ENCODE assay signal across 9 mouse cellular contexts in genomic region chr9:114815315-114815714, GRCm38 (mm10). TPM values are rescaled to one million over a fixed set of nuclear protein-coding genes. Genes with fewer than 3 reads are reported as not detected.
A peak's percentile ranks its signal among the peaks of the same experiment; 100 is the strongest.
DNase-seq lines count a peak whose midpoint lies in the region; ATAC-seq and TF ChIP-seq lines count a peak whose summit lies in the region.
"Had no signal": no experiment of that assay in that cellular context is flagged by ENCODE, and none has a peak within 500 bp of the region (broad histone marks: within the 10 kb centered on the region; RNA-seq: fewer than 3 reads in every experiment).

No protein-coding gene starts in this region.

- H3K9me3 ChIP-seq in intestine, postnatal 0 days (ENCODE audit: control insufficient read depth) = no peaks in the 10 kb centered on the region
- H3K9me3 ChIP-seq in hindbrain, embryonic 10.5 days = peaks cover 4% of the 10 kb centered on the region; the same call in 1 of the 2 replicates
- H3K9me3 ChIP-seq: hindbrain, embryonic 15.5 days had no signal

- H3K4me2 ChIP-seq in intestine, postnatal 0 days (replicated peaks; ENCODE audit: low read depth) = no peak overlapping the region; the same call in 1 of the 2 replicates
- H3K4me2 ChIP-seq: hindbrain, embryonic 15.5 days had no signal

- peak in 1 of 2 experiments; percentile 23 for DNase-seq in layer of hippocampus, adult 2 months (ENCODE audit: low spot score in 2 of 2)
- no peak for DNase-seq in layer of hippocampus, postnatal 14 days (ENCODE audit: low spot score in 2 of 2)
- peak; percentile 33 for DNase-seq in MEL-GATA-1-ER (ENCODE audit: extremely low read depth, low read depth)
- DNase-seq in cerebellum, adult 2 months = peak; percentile 20 to 34
- DNase-seq in right cerebral cortex, postnatal 25 days = no peak
- no peak for DNase-seq in hindbrain, embryonic 10.5 days (ENCODE audit: low spot score)

- TF ChIP-seq CTCF in layer of hippocampus, adult 2 months (conservative IDR thresholded peaks at IDR 0.05) = peak; percentile 87
- TF ChIP-seq CTCF in cerebellum, adult 2 months (IDR thresholded peaks at IDR 0.05; ENCODE audit: borderline replicate concordance, insufficient read depth, low read depth, low read length) = peak; percentile 76
- TF ChIP-seq CTCF in intestine, postnatal 0 days (IDR thresholded peaks at IDR 0.05; ENCODE audit: low read depth) = peak; percentile 89

- H3K27me3 ChIP-seq in cerebellum, adult 2 months (ENCODE audit: control insufficient read depth, insufficient read depth, low read length) = no peaks in the 10 kb centered on the region
- H3K27me3 ChIP-seq in intestine, postnatal 0 days (replicated peaks; ENCODE audit: control insufficient read depth, insufficient read depth, low read length) = no peaks in the 10 kb centered on the region
- no peaks in the 10 kb centered on the region for H3K27me3 ChIP-seq in hindbrain, embryonic 10.5 days (ENCODE audit: insufficient read depth, poor library complexity, severe bottlenecking)
- H3K27me3 ChIP-seq: hindbrain, embryonic 15.5 days had no signal

- no peak overlapping the region for H3K27ac ChIP-seq in layer of hippocampus, adult 2 months
- H3K27ac ChIP-seq in cerebellum, adult 2 months (ENCODE audit: insufficient read depth, low read length) = no peak overlapping the region
- H3K27ac ChIP-seq in intestine, postnatal 0 days (ENCODE audit: low read depth, low read length) = no peak overlapping the region
- H3K27ac ChIP-seq in hindbrain, embryonic 10.5 days = no peak overlapping the region; the same call in 1 of the 2 replicates
- H3K27ac ChIP-seq: hindbrain, embryonic 15.5 days had no signal

- 54% methylated on average over 4 of the region's 4 CpGs for WGBS in cerebellum, adult 2 months
- 58% methylated on average over 4 of the region's 4 CpGs for WGBS in intestine, postnatal 0 days
- 74% methylated on average over 4 of the region's 4 CpGs for WGBS in hindbrain, embryonic 10.5 days

- H3K9ac ChIP-seq in intestine, postnatal 0 days (ENCODE audit: low read depth, low read length) = no peak overlapping the region
- H3K9ac ChIP-seq: hindbrain, embryonic 15.5 days had no signal

- no peak for TF ChIP-seq POLR2A in cerebellum, adult 2 months (IDR thresholded peaks at IDR 0.05; ENCODE audit: borderline replicate concordance, insufficient read depth, low read length)

- no peaks in the 10 kb centered on the region; the same call in 1 of the 2 replicates for H3K4me1 ChIP-seq in cerebellum, adult 2 months (ENCODE audit: control insufficient read depth, insufficient read depth, low read length)
- H3K4me1 ChIP-seq in intestine, postnatal 0 days (replicated peaks; ENCODE audit: control insufficient read depth, insufficient read depth, low read length) = peaks cover 11% of the 10 kb centered on the region; the same call in 1 of the 2 replicates
- peaks cover 7% of the 10 kb centered on the region for H3K4me1 ChIP-seq in hindbrain, embryonic 10.5 days (replicated peaks)
- H3K4me1 ChIP-seq: hindbrain, embryonic 15.5 days had no signal

- no peak overlapping the region for H3K4me3 ChIP-seq in layer of hippocampus, adult 2 months
- no peak overlapping the region for H3K4me3 ChIP-seq in cerebellum, adult 2 months (replicated peaks; ENCODE audit: insufficient read depth, low read depth, low read length)
- no peak overlapping the region for H3K4me3 ChIP-seq in intestine, postnatal 0 days (ENCODE audit: low read depth, low read length)
- no peak overlapping the region for H3K4me3 ChIP-seq in hindbrain, embryonic 10.5 days
- H3K4me3 ChIP-seq: hindbrain, embryonic 15.5 days had no signal

- H3K36me3 ChIP-seq in intestine, postnatal 0 days (ENCODE audit: control insufficient read depth, insufficient read depth) = no peaks in the 10 kb centered on the region
- no peaks in the 10 kb centered on the region for H3K36me3 ChIP-seq in hindbrain, embryonic 10.5 days
- H3K36me3 ChIP-seq: hindbrain, embryonic 15.5 days had no signal

- peak; percentile 66 for ATAC-seq in intestine, postnatal 0 days
- peak; percentile 98 for ATAC-seq in megakaryocyte progenitor cell, adult 5-6 weeks (replicated peaks; ENCODE audit: poor library complexity)

RNA-seq across cellular contexts. Expression of gene Cmtm8, which starts 28.6 kb away (rescaled TPM):
- 1 to 10 TPM; 2.3 to 3.1 TPM for total RNA-seq in layer of hippocampus, adult 2 months (2021)
- total RNA-seq in layer of hippocampus, postnatal 14 days (2021) = 1 to 10 TPM; 3.7 to 3.8 TPM
- 4.2 and 4.8 TPM in 2 replicates for polyA plus RNA-seq in cerebellum, adult 2 months (2012; rRNA removed)
- 91.5 and 104 TPM in 2 replicates for polyA plus RNA-seq in intestine, postnatal 0 days (2015; fragmentation: Nextera tagmentation; extraction: Ambion mirVana)
- 1.0 and 2.8 TPM in 2 replicates for total RNA-seq in megakaryocyte progenitor cell, adult 5-6 weeks (2015)
- 0.79 and 2.0 TPM in 2 replicates for total RNA-seq in megakaryocyte progenitor cell, adult 5-6 weeks (2017)
- polyA plus RNA-seq in hindbrain, embryonic 10.5 days (2016; fragmentation: Nextera tagmentation; extraction: Ambion mirVana) = 31.7 and 35.3 TPM in 2 replicates

RNA-seq across cellular contexts. Expression of gene Cmtm7, which starts 33.7 kb away (rescaled TPM):
- 1 to 10 TPM; 4.3 to 4.8 TPM for total RNA-seq in layer of hippocampus, adult 2 months (2021)
- 1 to 10 TPM; 7.4 to 8.3 TPM for total RNA-seq in layer of hippocampus, postnatal 14 days (2021)
- 9.4 and 10.5 TPM in 2 replicates for polyA plus RNA-seq in cerebellum, adult 2 months (2012; rRNA removed)
- 34.8 and 35.7 TPM in 2 replicates for polyA plus RNA-seq in intestine, postnatal 0 days (2015; fragmentation: Nextera tagmentation; extraction: Ambion mirVana)
- total RNA-seq in megakaryocyte progenitor cell, adult 5-6 weeks (2015) = 499 and 542 TPM in 2 replicates
- 712 and 803 TPM in 2 replicates for total RNA-seq in megakaryocyte progenitor cell, adult 5-6 weeks (2017)
- 96.0 and 108 TPM in 2 replicates for polyA plus RNA-seq in hindbrain, embryonic 10.5 days (2016; fragmentation: Nextera tagmentation; extraction: Ambion mirVana)

Comparison
In these comparisons a context has a peak if more than half of its experiments do, and no peak if none do; other contexts are left out.
1. DNase-seq: peak in MEL-GATA-1-ER (single experiment) and cerebellum, adult 2 months (2 of 2); none in layer of hippocampus, postnatal 14 days (0 of 2), right cerebral cortex, postnatal 25 days (single experiment) and hindbrain, embryonic 10.5 days (single experiment).
2. RNA of gene Cmtm7, which starts 33.7 kb away (total RNA-seq): 499 to 803 TPM in megakaryocyte progenitor cell, adult 5-6 weeks; 7.4 to 8.3 TPM in layer of hippocampus, postnatal 14 days and 4.3 to 4.8 TPM in layer of hippocampus, adult 2 months; every median in the first group is over 10 times any median in the second.
3. Peak in every context shown above with its lines, with median percentiles within 50 percentile points of each other: CTCF ChIP-seq.